Mouse (Mus musculus) liver, adult 2 months (tissue): ENCODE data around the gene Phkg1.

Experiments
- CTCF ChIP-seq: fragments of 200-500 bp; IDR thresholded peaks from 2 replicates; pipeline ENCODE4 v1.5.1; 2011; ENCODE audit warnings: low read depth, low read length, control low read depth
- POLR2A ChIP-seq: fragments of 200-500 bp; IDR thresholded peaks from 2 replicates; pipeline ENCODE4 v1.6.1; 2011; ENCODE audit warnings: low read length, control low read depth; ENCODE audit not compliant: insufficient read depth; ENCODE audit errors: extremely low read depth

- TF ChIP-seq POLR2A (no peak), CTCF (no peak)
Measured at GRCm38 (mm10) chr5:129886271-129886670, 12.1 kb downstream of the Phkg1 start.
